Mouse (Mus musculus): Measurements from ENCODE around the gene Gm20721.

Gene Gm20721

DNA sequence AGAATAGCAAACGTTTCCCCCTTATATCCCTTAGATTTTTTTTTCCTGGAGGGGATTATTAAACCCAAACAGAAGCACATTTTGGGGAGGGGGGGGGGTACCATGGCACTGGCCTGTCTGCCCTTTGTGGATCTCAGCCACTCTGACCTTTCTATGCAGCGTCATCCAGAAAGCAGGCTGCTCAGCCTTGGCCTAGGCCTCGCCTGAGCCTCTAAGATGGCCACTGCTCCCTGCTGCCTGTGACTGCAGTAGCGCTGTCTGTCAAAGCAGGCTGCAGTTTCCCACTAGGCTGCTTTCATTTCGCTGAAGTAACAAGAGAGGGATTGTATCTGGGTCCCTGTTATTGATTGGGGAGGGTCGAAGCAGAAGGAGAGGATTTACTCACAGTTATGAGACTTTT lies 44.0 kb downstream of the Gm20721 start:
- in situ Hi-C loops (cut with MboI; ENCODE audit: unreplicated experiment in 2 of 2): loop anchor here (10.0 to 25.0 kb wide), 2 partner anchors 718 to 1115 kb away; no protein-coding TSS in a partner anchor

DNA sequence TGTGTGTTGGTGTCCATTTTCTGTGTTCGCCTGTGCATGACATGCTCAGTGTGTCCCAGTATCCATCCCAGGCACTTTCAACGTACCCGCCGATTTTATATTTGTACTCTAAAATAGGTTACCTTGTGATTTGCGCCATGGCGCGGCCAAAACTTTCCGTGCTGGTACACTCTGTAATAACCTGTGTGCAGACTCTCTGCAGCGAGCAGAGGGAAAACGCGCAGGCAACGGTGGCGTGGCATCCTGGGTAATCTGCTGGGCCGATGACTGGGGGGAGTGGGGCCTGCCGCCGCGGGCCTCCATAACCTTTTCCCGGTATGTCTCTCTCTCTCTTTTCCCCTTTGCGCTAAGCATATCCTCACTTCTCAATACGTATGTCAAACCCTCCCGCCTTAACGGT lies 45.8 kb downstream of the Gm20721 start:
- in situ Hi-C loops (cut with MboI; ENCODE audit: unreplicated experiment in 2 of 2): loop anchor here (10.0 to 25.0 kb wide), 2 partner anchors 716 to 1113 kb away; no protein-coding TSS in a partner anchor

DNA sequence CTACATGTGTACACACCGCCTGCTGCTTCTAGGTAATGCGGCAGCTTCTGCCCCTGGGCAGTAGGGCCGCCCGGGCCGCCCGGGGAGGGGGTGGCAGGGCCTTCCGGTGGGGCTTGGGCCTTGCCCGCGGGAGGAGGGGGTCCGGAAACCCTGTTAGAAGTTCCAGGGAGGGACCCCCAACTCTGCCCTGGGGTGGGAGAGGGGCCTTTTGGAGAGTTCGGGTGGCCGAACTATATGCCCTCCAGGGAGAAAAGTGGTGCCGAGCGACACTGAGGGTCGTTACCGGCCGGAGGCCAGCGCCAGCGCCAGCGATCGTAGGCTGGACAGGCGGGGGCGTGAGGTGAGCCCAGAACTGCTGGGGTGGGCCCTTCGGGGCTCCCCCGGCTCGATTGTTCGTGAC lies 46.3 kb downstream of the Gm20721 start:
- in situ Hi-C loops (cut with MboI; ENCODE audit: unreplicated experiment in 2 of 2): loop anchor here (10.0 to 25.0 kb wide), 2 partner anchors 715 to 1113 kb away; no protein-coding TSS in a partner anchor

DNA sequence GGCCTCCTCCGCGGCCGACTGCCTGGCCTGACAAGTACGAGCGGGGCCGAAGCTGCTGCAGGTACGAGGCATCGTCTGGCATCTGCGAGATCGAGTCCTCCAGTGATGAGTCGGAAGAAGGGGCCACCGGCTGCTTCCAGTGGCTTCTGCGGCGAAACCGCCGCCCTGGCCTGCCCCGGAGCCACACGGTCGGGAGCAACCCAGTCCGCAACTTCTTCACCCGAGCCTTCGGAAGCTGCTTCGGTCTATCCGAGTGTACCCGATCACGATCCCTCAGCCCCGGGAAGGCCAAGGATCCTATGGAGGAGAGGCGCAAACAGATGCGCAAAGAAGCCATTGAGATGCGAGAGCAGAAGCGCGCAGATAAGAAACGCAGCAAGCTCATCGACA lies 46.7 kb downstream of the Gm20721 start:
- in situ Hi-C loops (cut with MboI; ENCODE audit: unreplicated experiment in 2 of 2): loop anchor here (10.0 to 25.0 kb wide), 2 partner anchors 715 to 1112 kb away; no protein-coding TSS in a partner anchor

DNA sequence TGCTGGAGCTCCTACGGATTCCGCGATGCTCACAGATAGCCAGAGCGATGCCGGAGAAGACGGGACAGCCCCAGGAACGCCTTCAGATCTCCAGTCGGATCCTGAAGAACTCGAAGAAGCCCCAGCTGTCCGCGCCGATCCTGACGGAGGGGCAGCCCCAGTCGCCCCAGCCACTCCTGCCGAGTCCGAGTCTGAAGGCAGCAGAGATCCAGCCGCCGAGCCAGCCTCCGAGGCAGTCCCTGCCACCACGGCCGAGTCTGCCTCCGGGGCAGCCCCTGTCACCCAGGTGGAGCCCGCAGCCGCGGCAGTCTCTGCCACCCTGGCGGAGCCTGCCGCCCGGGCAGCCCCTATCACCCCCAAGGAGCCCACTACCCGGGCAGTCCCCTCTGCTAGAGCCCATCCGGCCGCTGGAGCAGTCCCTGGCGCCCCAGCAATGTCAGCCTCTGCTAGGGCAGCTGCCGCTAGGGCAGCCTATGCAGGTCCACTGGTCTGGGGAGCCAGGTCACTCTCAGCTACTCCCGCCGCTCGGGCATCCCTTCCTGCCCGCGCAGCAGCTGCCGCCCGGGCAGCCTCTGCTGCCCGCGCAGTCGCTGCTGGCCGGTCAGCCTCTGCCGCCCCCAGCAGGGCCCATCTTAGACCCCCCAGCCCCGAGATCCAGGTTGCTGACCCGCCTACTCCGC lies 47.3 kb downstream of the Gm20721 start:
- in situ Hi-C loops (cut with MboI; ENCODE audit: unreplicated experiment in 2 of 2): no loop called here

DNA sequence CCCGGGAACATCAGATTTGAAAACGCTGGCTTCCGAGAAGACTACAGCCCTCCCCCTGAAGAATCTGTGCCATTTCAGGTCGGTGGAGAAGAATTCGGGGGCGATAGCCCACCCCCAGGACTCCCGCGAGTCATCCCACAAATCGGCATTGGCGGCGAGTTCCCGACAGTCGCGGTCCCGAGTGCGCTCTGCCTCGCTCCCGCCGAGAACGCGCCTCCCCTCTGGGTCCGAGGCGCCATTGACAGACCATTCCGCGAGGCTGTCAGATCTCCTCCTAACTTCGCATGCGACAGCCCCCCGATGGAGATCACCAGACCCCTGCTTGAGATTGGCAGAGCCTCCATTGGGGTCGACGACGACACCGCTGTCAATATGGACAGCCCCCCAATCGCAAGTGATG lies 48.0 kb downstream of the Gm20721 start:
- in situ Hi-C loops (cut with MboI; ENCODE audit: unreplicated experiment in 2 of 2): no loop called here

DNA sequence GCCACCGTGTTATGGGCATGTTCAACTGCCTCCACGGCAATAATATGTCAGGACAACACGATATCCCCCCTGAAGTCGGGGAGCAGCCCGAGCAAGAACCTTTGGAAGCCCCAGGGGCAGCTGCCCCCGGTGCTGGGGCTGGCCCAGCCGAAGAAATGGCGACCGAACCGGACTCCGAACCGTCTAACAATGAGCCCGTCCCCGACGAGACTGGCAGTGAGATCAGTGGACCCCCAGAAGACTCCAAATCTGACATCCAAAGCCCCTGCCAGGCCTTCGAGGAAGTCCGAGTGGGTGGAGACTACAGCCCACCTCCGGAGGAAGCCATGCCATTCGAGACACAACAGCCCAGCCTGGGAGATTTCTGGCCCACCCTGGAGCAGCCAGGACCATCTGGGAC lies 48.7 kb downstream of the Gm20721 start:
- in situ Hi-C loops (cut with MboI; ENCODE audit: unreplicated experiment in 2 of 2): no loop called here

DNA sequence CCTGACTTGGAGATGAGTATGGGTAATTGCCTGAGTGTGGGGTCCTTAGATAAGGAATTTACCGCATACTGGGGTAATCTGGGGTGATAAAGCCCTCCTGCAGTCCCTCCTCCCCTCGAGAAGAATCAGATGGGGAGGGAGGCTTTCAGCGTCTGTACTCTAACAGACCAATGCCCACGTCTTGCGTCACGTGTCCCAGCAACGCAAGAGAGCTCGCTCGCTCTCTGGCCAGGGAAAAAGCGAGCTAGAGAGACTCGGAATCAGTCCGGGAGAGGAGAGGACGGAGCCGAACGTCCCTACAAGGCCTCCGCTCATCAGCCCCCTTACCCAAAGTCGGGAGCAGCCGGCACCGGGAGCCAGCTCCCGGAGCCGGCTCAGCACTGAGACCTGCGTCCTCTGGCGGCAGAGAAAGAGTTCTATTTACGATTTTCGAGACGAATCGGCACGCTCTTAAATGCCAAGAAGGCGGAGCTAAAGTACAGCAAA lies 49.4 kb downstream of the Gm20721 start:
- in situ Hi-C loops (cut with MboI; ENCODE audit: unreplicated experiment in 2 of 2): no loop called here

DNA sequence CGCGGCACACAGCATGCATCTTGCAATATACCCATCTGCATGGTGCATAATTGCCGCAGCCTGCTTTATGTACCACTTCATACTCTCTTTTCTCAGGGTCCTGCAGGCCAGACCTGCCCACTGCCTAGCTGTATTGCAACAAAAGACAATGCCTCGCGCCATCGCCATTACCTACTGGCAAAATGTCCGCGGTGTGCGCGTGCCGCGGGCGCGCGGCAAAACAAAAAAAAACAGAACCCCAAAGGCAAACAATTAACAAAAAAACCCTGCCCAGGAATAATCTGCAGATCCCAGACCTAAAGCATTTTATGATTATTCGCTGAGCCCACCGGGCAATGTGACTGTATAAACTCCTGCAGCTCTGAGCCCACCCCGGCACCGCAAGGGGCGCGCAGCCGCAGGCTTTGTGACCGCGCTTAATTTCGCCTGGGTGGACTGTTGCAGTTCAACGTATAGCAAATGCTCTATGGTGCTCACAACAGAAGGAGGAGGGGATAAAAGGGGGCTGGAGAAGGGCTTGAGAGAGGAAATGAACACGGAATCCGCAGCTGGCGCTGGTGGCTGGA lies 50.5 kb downstream of the Gm20721 start:
- in situ Hi-C loops (cut with MboI; ENCODE audit: unreplicated experiment in 2 of 2): no loop called here

DNA sequence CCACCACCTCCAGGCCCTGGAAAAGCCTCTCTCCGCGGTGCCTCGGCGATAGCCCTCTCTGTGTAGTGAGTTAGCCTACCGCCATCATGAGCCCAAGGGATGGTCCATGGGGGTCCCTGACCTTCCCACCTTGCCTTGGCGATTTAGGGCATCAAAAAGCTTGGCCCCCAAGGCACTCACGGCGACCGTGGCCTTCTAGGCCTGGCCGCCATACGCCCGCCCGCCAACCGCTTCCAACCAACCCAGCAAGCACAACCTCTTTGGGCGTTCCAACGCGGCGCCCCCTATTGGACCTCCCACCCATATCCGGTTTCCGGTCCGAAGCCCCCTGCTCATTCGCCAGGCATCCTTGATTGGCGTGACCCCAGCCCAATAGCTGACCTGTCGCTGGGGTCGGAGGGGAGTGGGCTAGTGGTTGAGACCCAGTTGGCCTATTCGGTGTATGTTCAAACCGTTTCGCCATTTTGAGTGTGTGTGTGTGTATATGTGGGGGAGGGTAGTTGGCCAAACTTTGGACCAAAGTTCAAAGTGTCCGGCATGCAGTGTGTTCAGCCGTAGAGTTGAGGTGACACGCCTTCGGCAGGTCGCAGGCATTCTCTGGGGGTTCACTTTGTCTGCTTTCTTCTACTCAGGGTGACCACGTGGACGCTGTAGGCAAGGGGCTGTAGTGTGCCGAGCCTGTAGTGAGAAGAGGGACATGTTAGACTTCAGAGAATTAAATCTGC lies 51.2 kb downstream of the Gm20721 start:
- in situ Hi-C loops (cut with MboI; ENCODE audit: unreplicated experiment in 2 of 2): no loop called here

DNA sequence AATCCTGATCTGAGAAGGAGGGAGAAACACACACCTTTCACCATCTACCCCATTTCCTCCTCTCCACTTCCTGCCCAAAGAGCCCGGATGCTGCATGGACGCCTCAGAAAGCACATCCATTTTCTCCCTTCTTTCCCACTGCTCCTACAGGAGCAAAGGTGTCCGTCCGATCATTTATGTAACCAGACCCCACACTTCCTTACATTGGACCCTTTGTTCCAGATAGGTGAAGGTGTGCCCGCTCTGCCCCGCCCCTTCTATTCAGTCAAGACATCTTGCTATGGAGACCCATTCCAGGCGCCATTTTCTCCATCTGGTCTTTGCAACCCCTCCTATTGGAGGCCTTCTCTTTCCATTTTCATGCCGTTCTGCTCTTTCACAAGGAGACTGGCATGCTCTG lies 52.1 kb downstream of the Gm20721 start:
- in situ Hi-C loops (cut with MboI; ENCODE audit: unreplicated experiment in 2 of 2): no loop called here

DNA sequence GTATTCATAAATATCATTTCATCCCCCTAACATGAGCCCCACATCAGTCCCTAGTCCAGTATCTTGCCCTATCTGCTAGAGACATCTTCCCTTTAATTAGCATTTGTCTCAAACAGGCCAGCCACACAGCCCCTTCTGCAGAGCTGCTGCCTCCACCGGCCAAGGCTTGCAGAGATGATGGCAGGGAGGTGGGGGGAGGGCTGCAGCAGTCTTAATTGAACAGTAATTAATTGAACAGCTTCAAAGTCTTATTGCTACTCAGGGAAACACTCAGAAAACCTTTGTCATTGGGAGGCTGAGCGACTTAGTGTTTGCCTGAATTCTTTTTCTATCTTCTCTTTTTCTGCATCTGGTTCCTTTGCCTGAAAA lies 54.9 kb downstream of the Gm20721 start:
- in situ Hi-C loops (cut with MboI; ENCODE audit: unreplicated experiment in 2 of 2): no loop called here

DNA sequence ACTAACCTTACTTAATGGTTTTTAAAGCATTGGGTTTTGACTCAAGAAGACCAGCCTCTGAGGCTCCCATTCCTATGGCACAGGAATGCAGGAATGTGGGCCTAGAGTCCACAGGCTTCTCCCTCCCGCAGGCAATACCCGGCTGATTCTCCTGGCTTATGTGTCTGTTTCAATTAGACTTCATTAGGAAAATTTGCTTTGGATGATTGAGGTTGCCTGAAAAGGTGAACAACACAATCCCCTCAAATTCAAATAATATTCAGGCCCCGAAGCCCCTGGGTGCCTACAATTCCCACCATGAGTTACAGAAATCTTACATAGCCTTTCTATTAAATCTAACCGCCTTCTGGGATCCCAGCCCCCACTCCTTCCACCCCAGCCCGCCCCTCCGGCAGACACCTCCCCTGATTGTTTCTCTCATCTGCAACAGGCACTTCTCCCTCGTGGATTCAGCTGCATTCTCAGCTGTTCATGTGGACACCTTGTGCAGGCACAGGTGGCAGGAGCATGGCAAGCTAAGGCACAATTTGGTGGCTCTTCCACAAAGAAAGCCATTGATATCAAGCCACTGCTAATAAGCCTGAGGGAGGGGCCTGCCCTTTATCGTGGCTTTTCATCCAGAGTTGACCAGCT lies 55.4 kb downstream of the Gm20721 start:
- in situ Hi-C loops (cut with MboI; ENCODE audit: unreplicated experiment in 2 of 2): no loop called here

DNA sequence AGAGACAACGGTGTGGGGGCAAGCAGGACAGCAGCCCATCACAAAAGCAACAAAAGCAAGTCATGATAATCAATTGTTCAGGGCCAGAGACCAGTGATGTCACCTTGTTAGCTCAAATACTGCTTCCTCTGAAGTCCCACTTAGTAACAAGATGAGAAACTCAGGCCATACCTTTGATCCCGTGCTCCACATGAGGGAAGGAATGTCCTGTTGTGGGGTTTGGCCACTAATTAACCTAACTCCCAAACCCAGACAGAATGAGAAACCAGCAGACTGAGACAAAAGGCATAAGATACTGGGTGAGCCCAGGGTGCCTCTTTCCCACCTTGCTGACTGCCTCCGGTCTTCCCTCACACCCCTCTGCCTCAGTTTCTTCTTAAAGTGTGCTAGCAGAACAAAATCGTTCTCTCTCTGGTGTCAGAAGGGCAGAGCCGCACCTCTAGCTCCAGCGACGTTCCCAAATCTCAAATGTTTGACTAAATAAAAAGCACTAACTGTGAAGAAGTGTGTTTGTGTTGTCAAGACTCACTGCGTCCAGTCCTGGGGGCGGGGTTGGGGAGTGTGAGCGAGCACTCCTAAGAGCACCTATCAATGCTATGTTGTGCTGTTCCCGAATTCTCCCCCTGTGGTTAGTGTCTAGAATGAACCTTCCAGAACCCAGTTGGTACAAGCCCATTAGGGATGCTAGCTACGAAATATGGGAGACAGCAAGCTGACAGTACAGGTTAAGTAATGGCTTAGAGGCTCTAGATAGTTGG lies 57.7 kb downstream of the Gm20721 start:
- in situ Hi-C loops (cut with MboI; ENCODE audit: unreplicated experiment in 2 of 2): no loop called here

DNA sequence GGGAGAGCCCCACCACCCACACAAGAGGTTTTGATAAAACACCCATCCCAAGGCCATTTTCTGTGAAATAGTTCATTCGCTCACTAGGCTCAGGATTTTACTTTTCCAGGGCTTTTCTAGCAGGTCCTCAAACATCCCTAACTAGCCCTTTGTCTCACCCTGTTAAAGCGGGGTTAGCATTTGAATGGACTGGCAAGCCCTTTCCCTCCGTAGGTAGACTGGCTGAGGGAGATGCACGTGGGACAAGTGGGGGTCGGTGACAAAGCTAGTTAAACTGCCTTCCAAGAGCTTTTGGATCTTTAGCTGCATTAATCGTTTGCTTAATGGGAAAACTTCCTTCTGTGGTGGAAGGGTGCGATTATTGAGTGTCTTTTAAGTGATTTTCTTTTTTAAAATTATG lies 58.6 kb downstream of the Gm20721 start:
- in situ Hi-C loops (cut with MboI; ENCODE audit: unreplicated experiment in 2 of 2): no loop called here

DNA sequence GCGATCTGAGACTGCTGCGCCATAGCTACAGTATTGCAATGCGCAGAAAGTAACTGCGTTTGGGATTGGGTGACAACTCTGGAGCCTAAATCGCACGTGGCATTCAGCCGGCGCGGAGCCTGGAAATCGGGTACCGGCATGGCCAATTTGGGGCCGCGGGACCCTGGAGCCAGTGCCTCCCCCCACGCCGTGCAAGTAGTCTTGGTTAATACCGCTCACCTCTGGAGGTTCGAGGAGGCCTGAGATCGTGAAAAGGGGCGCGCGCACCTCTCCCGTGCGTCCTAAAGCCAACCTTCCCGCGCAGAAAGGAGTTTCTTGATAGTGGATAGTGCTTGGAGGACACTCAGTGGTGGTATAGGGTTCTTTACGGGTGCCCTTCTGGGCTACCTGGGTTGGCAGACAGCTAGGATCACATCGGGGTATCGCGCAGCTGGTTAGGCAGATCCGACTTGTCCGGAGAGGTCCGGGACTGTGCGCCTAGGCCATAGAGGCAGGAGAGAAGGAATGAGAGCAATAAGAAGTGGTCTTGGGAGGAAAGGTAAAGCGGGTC lies 60.5 kb downstream of the Gm20721 start:
- in situ Hi-C loops (cut with MboI; ENCODE audit: unreplicated experiment in 2 of 2): no loop called here

DNA sequence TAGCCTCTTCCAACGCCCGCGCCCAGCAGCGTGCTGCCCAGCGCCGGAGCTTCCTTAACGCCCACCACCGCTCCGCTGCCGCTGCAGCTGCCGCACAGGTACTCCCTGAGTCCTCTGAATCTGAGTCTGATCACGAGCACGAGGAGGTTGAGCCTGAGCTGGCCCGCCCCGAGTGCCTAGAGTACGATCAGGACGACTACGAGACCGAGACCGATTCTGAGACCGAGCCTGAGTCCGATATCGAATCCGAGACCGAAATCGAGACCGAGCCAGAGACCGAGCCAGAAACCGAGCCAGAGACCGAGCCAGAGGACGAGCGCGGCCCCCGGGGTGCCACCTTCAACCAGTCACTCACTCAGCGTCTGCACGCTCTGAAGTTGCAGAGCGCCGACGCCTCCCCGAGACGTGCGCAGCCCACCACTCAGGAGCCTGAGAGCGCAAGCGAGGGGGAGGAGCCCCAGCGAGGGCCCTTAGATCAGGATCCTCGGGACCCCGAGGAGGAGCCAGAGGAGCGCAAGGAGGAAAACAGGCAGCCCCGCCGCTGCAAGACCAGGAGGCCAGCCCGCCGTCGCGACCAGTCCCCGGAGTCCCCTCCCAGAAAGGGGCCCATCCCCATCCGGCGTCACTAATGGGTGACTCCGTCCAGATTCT lies 61.6 kb downstream of the Gm20721 start:
- in situ Hi-C loops (cut with MboI; ENCODE audit: unreplicated experiment in 2 of 2): no loop called here

DNA sequence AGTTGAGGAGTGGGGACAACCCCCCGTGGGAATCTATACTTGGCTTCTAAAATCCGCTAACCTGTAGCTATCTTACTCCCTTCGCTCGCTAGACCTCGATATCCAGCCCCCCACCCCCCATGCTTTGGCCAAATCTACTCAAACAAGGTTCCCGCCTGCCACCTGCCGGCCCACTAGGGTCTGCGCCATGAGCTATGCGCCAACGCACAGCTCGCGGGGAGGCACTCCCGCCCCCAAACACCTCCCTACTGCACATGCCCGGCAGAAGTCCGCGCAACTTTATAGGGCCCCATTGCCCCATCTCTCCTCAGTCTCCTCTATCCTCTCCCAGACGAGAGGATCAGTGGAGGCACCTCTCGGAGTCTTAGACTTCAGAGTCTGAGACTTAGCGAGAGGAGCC lies 62.5 kb downstream of the Gm20721 start, which contains the start of gene Gnas:
Gene Gnas (plus strand): TSS at position 310 of the 400 bp plus-strand sequence.
- in situ Hi-C loops (cut with MboI; ENCODE audit: unreplicated experiment in 2 of 2): no loop called here

DNA sequence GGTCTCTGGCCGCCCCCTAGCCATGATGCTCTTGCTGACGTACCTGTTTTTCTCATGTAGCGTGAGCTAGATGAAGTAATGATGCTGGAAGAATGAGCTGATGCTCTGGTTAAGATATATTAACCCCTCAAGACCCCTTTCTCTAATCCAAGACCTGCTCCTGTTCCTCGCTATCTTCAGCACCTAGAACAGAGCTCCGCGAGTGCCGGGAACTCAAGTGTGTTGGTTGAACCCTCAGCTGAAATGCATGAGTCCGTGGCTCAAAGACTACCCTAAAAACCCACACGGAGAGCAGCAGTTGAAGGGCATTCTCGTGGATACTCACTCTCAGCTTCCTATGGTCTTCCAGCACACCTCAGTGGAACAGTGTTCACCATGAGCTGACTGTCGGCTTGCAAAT lies 63.2 kb downstream of the Gm20721 start:
- in situ Hi-C loops (cut with MboI; ENCODE audit: unreplicated experiment in 2 of 2): no loop called here

Data from v-Abl transformed pro-B cells (cell line).